Mouse (Mus musculus): Measurements from ENCODE around the gene Noto. TPM values are rescaled to one million over a fixed set of nuclear protein-coding genes. Genes with fewer than 3 reads are reported as not detected.

Gene Noto
- not detected for polyA plus RNA-seq (2017; shearing (Covaris generic))

GRCm38 (mm10) chr6:85423836-85424379 lies at the start of gene Noto:
TSS of gene Noto (plus strand) at chr6:85423886.

GRCm38 (mm10) chr6:85373951-85374733 lies 49.5 kb upstream of the Noto start, which contains the start of gene Rab11fip5:
TSS of gene Rab11fip5 (minus strand) at chr6:85374634.

GRCm38 (mm10) chr6:85431842-85432431 lies 8.3 kb downstream of the Noto start, which contains the start of gene Smyd5:
TSS of gene Smyd5 (plus strand) at chr6:85431989.

GRCm38 (mm10) chr6:85450697-85451663 lies 27.3 kb downstream of the Noto start, which contains the start of gene Cct7:
TSS of gene Cct7 (plus strand) at chr6:85451514.

GRCm38 (mm10) chr6:85451664-85452410 lies 28.2 kb downstream of the Noto start, which contains the start of gene Pradc1:
TSS of gene Pradc1 (minus strand) at chr6:85451970.

Other genes starting within 250 kb of the Noto start
- gene Emx1, start 236.4 kb upstream of the Noto start, polyA plus RNA-seq (2017; shearing (Covaris generic)) = not detected
- 0.50 TPM for gene Sfxn5, start 90.5 kb upstream of the Noto start, polyA plus RNA-seq (2017; shearing (Covaris generic))
- 0.92 TPM for gene Rab11fip5, start 49.3 kb upstream of the Noto start, polyA plus RNA-seq (2017; shearing (Covaris generic))
- 39.6 TPM for gene Smyd5, start 8.1 kb downstream of the Noto start, polyA plus RNA-seq (2017; shearing (Covaris generic))
- gene Cct7, start 27.6 kb downstream of the Noto start, polyA plus RNA-seq (2017; shearing (Covaris generic)) = 276 TPM
- gene Pradc1, start 28.1 kb downstream of the Noto start, polyA plus RNA-seq (2017; shearing (Covaris generic)) = 17.0 TPM
- gene Fbxo41, start 79.1 kb downstream of the Noto start, polyA plus RNA-seq (2017; shearing (Covaris generic)) = not detected
- gene Egr4, start 89.7 kb downstream of the Noto start, polyA plus RNA-seq (2017; shearing (Covaris generic)) = 0.57 TPM
- 1.6 TPM for gene Alms1, start 163.6 kb downstream of the Noto start, polyA plus RNA-seq (2017; shearing (Covaris generic))